Mouse (Mus musculus): ENCODE results near the gene Foxn3.

Gene Foxn3

DNA sequence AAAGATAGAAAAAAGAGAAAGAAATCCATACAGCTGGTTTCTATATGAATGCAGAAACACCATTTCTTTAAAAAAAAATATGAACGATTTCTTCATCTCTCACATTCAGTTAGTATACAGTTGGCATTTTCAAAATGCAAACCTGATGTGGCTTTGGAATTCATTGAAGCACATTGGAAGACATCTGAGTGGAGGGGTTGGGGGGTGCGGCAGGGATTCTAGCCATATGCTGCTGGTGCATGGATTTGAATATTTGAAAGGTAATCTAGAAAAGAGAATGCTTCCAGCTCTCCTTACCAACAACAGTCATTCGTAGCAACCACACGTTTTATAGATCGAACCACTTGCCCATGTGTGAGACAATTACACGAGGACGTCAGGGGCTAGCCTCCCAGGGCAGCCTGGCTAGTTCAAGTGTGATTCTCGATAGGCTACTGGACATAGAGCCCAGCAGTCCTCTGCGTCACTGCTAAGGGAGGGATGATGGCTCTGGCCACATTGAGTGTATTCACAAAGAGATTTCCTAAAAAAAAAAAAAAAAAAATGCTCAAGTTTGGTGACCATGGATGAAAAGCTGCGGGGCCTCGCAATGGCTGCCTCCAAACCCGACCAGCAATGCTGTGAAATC, 96.0 kb downstream of the Foxn3 start:
- no peak for DNase-seq (ENCODE audit: low read depth, low spot score)

DNA sequence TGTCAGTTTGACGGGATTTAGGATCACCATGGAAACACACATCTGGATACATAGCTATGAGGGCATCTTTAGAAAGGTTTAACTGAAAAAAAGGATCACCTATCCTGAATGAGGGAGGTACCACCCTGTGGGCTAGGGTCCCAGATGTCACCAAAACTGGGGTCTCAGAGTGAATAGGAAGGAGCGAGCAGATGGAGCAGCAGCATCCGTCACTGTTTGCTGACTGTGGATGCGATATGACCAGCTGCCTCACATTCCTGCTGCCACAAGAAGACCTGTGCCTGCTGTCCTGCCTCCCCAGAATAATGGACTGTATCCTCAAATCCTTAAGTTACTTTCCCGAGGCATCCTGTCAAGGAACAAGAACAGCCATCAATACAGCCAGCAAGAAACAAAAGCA, 97.0 kb downstream of the Foxn3 start:
- DNase-seq (ENCODE audit: low read depth, low spot score), result no peak

DNA sequence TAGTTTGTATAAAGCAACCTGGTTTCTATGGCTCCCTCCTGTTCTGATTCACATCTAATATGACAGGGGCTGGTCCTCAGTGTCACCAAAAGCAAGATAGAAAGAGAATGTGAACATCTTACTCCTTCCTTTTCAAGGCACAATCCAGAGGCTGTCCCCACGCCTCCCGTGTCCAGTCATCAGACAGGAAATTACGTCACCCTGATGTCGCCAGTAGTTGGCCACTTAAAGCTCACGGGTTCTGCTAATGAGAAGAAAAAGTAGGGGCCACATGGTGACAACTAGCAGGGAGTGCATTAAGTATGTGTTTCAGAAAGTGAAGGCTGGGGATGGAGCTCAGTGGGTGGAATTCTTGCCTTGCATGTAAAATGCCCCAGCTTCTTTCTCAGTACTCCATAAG, 99.1 kb downstream of the Foxn3 start:
- DNase-seq (ENCODE audit: low read depth, low spot score), result no peak

DNA sequence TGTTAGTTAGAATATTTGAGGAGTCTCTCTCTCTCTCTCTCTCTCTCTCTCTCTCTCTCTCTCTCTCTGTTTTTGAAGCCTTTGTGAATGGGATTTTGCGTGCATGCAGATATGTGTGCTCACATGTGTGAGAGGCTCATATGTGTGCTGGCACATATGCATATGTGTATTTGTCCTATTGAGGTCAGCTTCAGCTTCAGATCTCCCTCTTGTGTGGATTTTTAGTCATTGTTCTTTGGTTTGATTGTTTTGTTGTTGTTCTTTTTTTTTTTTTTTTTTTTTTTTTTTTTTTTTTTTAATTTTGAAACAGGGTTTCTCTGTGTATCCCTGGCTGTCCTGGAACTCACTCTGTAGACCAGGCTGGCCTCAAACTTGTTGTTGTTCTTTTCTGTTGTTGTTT, 100.5 kb downstream of the Foxn3 start:
- DNase-seq (ENCODE audit: low read depth, low spot score), result no peak

DNA sequence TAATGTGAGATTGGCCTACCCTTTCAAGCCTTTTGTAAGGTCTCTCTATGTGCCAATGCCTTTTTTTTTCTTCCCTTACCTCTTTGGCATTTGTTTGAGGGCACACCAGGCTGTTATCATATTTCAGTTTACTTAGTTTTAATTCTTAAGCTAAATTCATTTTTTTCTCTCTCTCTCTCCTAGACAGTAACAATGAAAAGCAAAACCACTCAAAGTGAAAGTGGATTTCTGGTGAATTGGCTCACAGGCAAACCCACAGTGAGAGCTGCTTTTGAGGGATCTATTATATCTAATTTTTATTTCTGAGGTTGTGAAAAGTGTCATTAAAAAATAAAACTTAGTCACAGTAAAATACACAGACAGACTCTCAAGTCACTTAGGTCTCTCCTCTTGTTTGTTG, 101.1 kb downstream of the Foxn3 start:
- DNase-seq (ENCODE audit: low read depth, low spot score), result no peak

DNA sequence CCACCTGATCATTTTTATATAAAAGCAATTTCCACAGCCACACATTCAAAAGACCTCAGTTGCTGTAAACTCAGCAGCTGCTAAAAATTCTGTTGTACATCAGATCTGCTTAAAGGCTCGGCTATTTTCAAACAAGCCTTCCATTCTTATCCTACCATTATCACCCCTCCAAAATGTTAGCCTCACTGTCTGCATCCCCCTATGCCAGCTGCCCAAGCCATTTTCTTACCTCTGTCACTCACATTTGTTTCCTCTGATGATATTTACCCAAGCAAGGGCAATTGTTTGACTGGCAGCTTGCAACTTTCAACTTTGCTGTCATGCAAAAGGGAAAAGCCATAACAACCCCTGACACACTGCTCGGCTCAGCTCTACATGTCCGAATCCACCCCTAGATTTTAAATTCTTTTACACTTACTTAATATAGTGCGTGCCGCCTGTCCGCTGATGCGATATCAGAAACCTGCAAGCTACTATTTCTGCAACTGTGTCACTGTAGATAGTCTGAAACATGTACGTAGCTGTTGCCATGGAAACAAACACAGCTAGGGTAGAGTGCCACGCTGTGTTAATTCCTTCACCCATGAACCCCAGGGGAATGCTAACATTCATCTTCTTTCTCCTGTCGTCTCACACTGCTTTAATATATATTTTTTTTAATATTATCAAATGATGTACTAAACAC, 105.7 kb downstream of the Foxn3 start:
- peak; percentile 78 for DNase-seq (ENCODE audit: low read depth, low spot score)

DNA sequence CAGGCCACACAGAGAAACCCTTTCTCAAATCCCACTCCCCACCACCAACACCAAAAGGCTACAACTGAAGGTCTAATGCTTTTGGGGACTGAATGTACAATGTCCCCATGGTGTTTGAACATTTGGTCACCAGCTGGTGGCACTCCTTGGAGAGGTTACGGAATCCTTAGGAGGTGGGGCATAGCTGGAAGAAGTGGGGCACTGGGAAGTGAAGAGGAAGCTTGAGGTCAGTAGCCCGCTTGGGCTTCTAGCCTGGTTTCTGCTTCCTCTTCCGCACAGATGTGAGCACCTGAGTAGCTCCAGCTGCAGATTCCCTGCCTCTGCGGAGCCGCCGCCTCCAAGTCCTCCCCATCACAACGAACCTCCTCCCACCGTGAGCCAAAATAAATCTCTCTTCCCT, 107.8 kb downstream of the Foxn3 start:
- no peak for DNase-seq (ENCODE audit: low read depth, low spot score)

DNA sequence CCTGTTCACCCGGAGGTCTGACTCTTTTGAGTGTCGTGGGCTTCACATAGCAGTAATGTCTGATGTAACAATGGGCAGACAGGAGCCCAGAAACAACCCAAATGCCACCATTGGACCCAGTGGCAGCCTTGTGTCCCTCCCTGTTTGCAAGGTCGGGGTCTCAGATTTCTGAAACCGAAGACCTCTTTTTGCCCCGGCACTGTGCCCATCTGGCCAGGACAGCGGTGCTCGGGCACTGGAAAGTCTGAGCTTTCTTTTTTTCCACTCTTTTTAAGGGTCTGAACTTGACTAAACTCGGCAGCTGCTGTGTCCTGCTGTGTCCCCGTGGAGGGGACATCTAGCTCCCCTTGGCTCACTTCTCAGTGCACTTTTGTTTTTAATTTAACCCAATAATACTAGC, 109.0 kb downstream of the Foxn3 start:
- DNase-seq (ENCODE audit: low read depth, low spot score), result no peak

DNA sequence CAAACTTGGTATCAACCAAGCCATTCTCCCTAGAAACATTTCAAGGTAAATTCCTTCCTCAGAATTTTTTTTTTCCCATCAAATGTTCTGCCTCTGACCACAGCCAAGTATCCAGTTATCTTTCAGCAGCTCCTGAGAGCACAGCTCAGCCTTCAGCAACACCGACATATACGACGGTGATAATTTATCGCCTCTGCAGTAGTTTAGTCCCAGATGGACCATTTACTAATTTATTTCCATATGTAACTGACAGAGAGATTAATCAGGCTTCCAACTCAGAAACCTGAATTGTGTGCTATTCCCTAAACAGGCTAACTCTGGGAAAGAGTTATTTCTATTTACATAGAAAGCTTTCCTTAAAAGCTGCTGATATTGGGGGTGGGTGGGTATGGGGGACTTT, 109.6 kb downstream of the Foxn3 start:
- DNase-seq (ENCODE audit: low read depth, low spot score), result no peak

DNA sequence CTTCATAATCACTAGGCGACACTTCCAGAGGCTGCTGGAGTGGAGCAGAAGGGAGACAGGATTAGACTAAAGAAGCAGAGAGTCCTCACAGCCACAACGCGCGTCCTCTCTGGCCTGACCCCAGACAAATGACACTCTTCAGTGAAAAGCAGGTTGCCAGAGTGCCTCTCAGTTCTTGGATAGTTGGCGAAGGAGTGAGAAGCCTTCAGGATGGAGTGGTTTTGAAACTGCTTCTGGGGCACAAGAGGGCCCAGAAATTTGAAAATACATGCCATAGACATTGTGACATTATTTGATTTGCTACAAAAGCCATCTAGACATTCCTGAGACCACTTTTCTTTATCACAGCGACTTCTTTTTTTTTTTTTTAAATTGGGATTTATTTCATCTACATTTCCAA, 113.3 kb downstream of the Foxn3 start:
- no peak for DNase-seq (ENCODE audit: low read depth, low spot score)

DNA sequence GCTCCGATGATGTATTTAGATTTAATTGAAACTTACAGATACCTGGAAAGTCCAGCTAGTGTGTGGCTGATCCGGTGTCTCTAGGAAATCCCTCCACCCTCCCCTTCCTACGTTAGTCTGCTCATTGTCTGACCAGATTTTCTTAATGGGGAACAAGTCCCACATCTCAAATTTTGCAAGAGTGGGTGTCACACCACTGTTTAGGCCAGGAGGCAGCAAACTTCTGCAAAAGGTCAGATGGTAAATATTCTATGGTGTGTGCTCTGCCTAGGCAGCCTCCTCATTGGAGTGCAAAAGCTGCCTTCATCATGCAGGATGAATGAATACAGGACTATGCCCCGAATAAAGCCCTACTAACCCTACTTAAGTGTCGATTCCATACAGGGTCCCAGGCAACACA, 115.6 kb downstream of the Foxn3 start:
- DNase-seq (ENCODE audit: low read depth, low spot score), result no peak

DNA sequence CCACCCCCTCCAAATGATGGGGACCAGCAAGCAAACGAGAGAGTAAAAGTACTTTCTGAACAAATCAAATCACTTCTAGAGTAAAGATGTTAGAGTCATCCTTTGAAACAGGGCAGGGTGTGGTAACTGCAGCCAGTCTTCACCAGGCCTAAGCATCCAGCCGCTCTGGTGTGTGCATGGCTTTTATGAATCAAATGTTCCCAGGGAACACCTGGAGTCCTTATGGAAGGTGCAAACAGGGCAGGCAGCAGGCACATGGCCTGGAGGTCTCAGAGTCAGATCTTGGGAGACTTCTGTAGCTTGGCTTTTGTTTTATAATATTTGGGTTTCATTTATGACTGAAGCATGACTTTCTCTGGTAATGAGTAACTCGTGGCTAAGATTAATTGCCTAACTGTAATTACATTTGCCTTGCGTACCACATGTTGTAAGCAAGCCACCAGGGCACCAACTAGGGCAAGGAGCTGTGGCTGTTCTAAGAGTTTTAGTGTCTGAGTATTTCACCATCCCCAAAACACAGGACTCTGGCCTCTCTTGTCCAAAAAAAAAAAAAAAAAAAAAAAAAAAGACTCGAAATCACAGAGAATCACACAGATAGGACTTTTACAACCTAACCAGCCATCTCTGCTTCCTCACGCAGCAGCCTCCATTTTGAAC, 118.2 kb downstream of the Foxn3 start:
- no peak for DNase-seq (ENCODE audit: low read depth, low spot score)

DNA sequence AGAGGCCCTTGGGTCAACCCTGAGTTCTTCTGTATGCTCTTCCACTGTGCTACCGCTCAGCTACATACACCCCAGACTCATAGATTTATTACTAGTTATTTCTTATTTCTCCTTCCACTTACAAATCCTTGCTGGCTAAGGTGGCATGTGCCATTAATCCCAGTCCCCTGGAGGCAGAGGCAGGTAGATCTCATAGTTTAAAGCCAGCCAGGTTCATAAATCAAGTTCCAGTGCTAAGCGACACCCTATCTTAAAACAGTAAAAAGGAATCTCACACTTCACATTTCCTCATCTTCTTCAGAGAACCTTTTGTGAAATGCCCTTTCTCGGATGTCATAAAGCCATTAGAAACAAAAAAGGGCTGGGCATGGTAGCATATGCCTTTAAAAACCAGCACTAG, 120.6 kb downstream of the Foxn3 start:
- no peak for DNase-seq (ENCODE audit: low read depth, low spot score)

DNA sequence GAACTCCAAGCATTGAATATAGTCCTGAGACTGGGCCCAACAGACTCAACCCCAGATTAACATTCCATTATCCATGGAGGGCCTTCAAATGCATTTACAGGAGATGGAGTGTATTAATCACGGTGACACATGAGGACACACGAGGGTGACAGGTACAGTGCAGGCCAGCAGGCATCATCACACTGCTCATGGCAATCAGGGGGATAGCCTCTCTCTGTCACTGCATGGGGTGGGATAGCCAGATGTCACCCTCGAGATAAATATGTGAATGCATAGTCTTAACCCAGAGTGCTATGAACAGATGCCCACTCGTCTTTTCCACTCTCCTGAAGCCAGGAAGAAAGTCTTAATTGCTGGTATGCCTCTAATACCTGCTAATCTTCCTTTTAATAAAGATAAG, 122.4 kb downstream of the Foxn3 start:
- DNase-seq (ENCODE audit: low read depth, low spot score), result no peak

DNA sequence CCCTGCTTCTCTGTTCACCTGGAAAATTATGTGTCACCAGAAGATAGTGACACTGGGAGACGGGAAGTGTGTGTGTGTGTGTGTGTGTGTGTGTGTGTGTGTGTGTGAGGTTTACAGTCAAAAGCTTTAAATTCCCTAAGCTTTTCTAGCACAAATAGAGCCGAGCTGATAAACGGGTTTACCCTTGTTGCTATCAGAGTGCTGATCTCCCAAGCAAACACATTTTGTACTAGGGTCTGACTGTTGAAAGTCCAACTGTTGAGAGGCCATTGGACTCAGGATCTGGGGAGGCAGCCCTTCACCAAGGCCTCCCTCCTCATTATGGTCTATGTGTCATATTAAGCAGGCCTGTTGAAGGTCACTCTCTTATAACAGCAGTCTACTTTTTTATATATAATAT, 123.4 kb downstream of the Foxn3 start:
- DNase-seq (ENCODE audit: low read depth, low spot score), result no peak

DNA sequence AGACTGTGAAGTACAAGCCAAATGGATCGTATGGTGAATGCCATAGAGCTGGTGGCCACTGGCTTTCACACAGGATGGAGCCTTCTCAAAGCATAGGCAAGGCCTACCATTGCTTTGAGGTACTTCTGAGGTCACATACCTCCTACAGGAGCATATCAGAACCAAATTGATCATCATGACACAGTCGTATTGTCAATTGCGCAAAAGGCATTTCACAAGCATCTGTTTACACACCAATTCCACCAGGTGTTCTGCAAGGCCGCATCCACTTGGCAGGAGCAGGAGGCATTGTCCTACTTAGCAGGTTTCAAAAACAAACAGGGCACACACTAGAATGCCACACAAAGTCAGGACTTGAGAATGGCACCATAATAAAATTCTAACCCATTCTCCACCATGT, 128.2 kb downstream of the Foxn3 start:
- DNase-seq (ENCODE audit: low read depth, low spot score), result no peak

DNA sequence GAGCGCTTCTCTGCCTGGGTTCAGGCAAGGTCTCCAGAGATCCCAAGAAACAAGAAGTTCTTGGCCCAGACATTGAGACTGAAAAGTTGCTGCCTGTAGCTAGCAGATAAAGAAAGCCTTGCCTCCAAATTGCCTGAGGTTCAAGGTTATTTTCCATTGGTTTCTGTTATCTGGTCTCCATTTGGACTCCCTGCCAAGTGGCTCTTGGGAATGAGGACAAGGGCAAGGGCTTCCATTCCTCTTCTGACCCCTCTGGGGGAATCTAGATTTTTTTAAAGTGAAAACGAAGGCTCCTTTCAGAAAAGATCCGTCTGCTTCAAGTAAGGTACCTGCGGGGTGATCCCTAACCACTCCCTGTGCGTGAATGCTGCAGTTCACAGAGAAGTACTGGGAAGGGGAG, 130.0 kb downstream of the Foxn3 start:
- DNase-seq (ENCODE audit: low read depth, low spot score), result no peak

DNA sequence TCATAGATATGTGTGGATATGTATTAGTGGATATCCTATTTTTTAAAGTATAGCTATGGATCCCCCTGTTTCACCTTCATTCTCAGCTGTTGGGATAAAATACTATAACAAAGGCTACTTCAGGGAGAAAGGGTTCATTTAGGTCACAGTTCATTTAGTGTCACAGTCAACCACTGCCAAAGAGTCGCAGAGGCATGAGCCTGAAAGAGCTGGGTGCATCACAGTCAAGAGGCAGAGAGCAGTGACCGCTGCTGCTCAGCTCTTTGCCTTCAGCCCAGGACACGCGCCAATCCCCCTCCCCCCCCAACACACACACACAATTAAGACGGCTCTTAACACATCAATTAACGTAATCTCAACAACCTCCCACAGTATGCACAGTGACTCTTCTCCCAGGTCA, 131.8 kb downstream of the Foxn3 start:
- DNase-seq (ENCODE audit: low read depth, low spot score), result no peak

DNA sequence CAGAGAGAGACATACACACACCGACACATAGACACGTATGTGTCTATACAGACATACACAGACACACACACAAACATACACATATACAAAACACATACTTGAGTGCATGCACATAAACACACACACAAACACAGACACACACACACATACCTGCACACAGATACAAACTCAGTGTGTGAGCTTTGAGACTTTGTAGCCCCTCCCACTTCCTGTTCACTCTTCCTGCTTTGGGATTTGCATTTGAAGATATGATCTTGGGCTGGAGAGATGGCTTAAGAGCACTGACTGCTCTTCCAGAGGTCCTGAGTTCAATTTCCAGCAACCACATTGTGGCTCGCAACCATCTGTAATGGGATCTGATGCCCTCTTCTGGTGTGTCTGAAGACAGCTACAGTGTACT, 132.4 kb downstream of the Foxn3 start:
- no peak for DNase-seq (ENCODE audit: low read depth, low spot score)

DNA sequence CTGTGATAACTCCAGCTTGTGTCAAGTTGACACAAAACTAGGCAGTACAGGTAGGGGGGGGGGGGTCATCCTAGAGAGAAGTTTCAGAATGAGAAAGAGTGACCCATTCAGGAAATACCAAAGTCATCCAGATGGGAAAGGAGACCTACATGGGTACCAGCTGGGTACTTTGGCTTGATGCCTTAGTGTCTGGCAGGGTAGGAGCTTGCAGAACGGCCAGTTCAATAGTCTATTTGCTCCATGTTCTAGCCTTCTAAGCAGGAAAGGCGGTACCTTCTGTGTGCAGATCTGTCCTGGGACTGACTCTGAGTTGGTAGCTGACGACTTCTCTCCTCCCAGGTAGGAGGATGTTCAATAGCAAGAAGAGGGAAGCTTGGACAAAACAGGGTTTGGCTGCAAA, 134.3 kb downstream of the Foxn3 start:
- peak; percentile 64 for DNase-seq (ENCODE audit: low read depth, low spot score)

DNA sequence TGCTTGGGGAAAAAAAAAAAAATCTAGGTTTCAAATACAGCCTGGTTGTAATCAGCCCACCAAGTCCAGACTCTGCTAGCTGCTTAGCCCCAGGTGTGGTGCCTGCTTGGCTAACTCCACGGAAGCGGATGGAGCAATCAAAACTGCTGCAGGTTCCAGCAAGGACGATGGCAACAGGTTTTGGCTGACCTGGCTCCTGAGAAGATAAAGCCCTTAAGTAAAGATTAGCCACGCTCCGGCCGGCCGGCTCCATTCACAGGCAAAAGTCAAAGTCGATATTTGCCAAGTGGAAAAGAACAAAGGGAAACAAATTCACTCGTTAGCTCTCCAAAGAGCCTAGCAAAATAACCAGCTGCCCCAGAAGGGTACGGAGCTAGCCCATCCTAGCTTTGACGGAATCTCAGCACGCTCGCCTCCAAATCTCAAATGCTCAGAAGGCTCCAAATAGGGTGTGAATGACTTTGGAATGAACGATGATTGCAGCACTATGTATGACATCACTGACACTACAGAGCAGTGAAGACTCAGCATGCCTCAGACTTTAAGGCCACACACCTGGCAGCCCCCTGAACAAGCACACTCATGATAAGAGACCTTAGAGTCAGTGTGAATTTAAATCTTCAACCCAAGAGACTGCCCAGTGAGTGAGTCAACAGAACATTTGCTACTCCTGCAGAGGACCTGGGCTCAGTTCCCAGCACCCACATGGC, 137.0 kb downstream of the Foxn3 start:
- DNase-seq (ENCODE audit: low read depth, low spot score), result no peak

DNA sequence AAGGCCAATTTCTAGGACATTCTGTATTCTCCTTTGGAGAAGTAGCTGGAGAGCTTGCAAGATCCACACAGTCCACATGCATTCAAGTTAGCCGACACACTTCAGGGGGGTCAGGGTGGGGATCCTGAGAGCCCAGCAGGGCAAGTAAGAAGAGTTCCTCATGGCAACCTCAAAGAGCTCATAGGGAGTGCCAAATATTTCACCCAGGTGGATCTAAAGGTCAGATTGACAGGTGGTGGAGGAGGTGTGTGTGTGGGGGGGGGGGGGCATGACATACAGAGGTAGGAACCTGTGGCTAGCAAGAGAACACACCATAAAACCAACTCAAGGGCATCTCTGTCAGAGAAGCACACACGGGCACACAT, 144.0 kb downstream of the Foxn3 start:
- no peak for DNase-seq (ENCODE audit: low read depth, low spot score)
